ENCODE assay signal across 9 mouse cellular contexts in the genomic region with DNA sequence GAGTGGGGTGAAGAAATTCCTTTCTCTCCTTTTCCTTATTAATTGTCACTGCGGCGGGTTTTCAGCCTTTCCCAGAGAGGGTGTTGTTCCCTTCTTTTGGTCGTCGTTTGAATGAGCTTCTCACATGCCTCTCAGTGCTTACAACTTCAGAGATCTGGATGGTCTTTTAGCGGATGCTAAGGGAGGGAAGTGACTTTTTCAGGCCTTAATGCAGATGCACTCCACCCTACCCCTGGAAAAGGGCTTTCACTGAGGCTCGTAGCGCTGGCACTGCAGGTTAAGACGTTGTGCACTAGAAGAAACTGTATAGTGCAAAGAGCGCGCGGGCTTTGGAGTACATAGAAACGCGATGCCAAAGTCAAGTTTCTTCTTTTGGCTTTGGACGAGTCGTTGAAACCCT. TPM values are rescaled to one million over a fixed set of nuclear protein-coding genes. Genes with fewer than 3 reads are reported as not detected.
DNase-seq lines count a peak whose midpoint lies in the region; ATAC-seq lines count a peak whose summit lies in the region.
"Had no signal": no experiment of that assay in that cellular context is flagged by ENCODE, and none has a peak within 500 bp of the region (broad histone marks: within the 10 kb centered on the region; RNA-seq: fewer than 3 reads in every experiment).

No protein-coding gene starts in this region.

- WGBS in embryonic facial prominence, embryonic 14.5 days: under 1% methylated on average over 15 of the region's 15 CpGs
- WGBS in midbrain, embryonic 11.5 days: 4% methylated on average over 15 of the region's 15 CpGs

- 0 out of 2 replicates have a peak, but pooled peaks cover 9% of the 10 kb centered on the region for H3K9me3 ChIP-seq in embryonic facial prominence, embryonic 14.5 days (ENCODE audit: control insufficient read depth, low read length)
- H3K9me3 ChIP-seq in midbrain, embryonic 11.5 days (ENCODE audit: control insufficient read depth, low read length): no peaks in the 10 kb centered on the region

- peak overlapping the region; percentile 83 for H3K27ac ChIP-seq in embryonic facial prominence, embryonic 14.5 days (replicated peaks; ENCODE audit: low read depth, low read length)
- H3K27ac ChIP-seq in midbrain, embryonic 11.5 days (ENCODE audit: low read depth, low read length): peak overlapping the region; percentile 80

- H3K36me3 ChIP-seq in embryonic facial prominence, embryonic 14.5 days (ENCODE audit: control insufficient read depth, insufficient read depth, low read length): 0 out of 2 replicates have a peak, but pooled peaks cover 8% of the 10 kb centered on the region
- no peaks in the 10 kb centered on the region for H3K36me3 ChIP-seq in midbrain, embryonic 11.5 days (ENCODE audit: control insufficient read depth, insufficient read depth, low read length)

- intact Hi-C loops in left cerebral cortex, postnatal 14 days (cut with DNase I): no loop called here

- H3K4me3 ChIP-seq in embryonic facial prominence, embryonic 14.5 days (ENCODE audit: low read depth, low read length): peak overlapping the region; percentile 76
- H3K4me3 ChIP-seq in midbrain, embryonic 11.5 days (ENCODE audit: low read depth, low read length): peak overlapping the region; percentile 80

- no peak for ATAC-seq in embryonic facial prominence, embryonic 14.5 days (ENCODE audit: low read depth)
- ATAC-seq in midbrain, embryonic 11.5 days (ENCODE audit: low FRiP score): no peak

- peak overlapping the region; percentile 61 for H3K4me2 ChIP-seq in embryonic facial prominence, embryonic 14.5 days (ENCODE audit: low read depth, low read length)
- H3K4me2 ChIP-seq in midbrain, embryonic 11.5 days: peak overlapping the region; percentile 83

- H3K4me1 ChIP-seq in embryonic facial prominence, embryonic 14.5 days (ENCODE audit: control insufficient read depth, insufficient read depth, low read length): peaks cover 12% of the 10 kb centered on the region
- peaks cover 13% of the 10 kb centered on the region for H3K4me1 ChIP-seq in midbrain, embryonic 11.5 days (ENCODE audit: control insufficient read depth, insufficient read depth, low read length)

- DNase-seq in left cerebral cortex, postnatal 14 days (ENCODE audit: low spot score in 2 of 2): peak; percentile 18 to 34
- no peak for DNase-seq in left cerebral cortex, adult 11 months (ENCODE audit: low spot score)
- peak; percentile 34 for DNase-seq in NIH3T3 (ENCODE audit: low read depth)
- peak; percentile 44 for DNase-seq in embryonic facial prominence, embryonic 14.5 days (ENCODE audit: low spot score)
- DNase-seq in kidney, adult 9 months: peak; percentile 22
- peak; percentile 94 for DNase-seq in midbrain, embryonic 11.5 days (ENCODE audit: low spot score, missing footprints)
- DNase-seq in testis, postnatal 14 days (ENCODE audit: low spot score): peak; percentile 16
- DNase-seq in gastrocnemius, postnatal 25 days: no peak

- H3K27me3 ChIP-seq in embryonic facial prominence, embryonic 14.5 days (replicated peaks; ENCODE audit: control insufficient read depth, insufficient read depth, low read length): no peaks in the 10 kb centered on the region
- H3K27me3 ChIP-seq in midbrain, embryonic 11.5 days (ENCODE audit: control insufficient read depth, insufficient read depth, low read length): no peaks in the 10 kb centered on the region

- peak overlapping the region; percentile 79 for H3K9ac ChIP-seq in embryonic facial prominence, embryonic 14.5 days (ENCODE audit: low read depth, low read length)
- H3K9ac ChIP-seq in midbrain, embryonic 11.5 days (ENCODE audit: low read length): peak overlapping the region; percentile 79

RNA-seq across cellular contexts. Expression of gene Selenoi, which starts 0.7 kb away (rescaled TPM):
- total RNA-seq in left cerebral cortex, postnatal 14 days (2021): 10 to 100 TPM; 47.6 to 56.7 TPM
- polyA plus RNA-seq in embryonic facial prominence, embryonic 14.5 days (2014; fragmentation: Nextera tagmentation; extraction: Ambion mirVana): 19.9 and 20.7 TPM in 2 replicates
- polyA plus RNA-seq in midbrain, embryonic 11.5 days (2014; fragmentation: Nextera tagmentation; extraction: Ambion mirVana): 21.8 and 22.0 TPM in 2 replicates
- 10 to 100 TPM; 10.3 to 13.0 TPM for total RNA-seq in gastrocnemius, postnatal 25 days (2021)

RNA-seq across cellular contexts. Expression of gene Adgrf3, which starts 27.5 kb away (rescaled TPM):
- total RNA-seq in left cerebral cortex, postnatal 14 days (2021): not detected
- polyA plus RNA-seq in embryonic facial prominence, embryonic 14.5 days (2014; fragmentation: Nextera tagmentation; extraction: Ambion mirVana): 0.10 TPM in 1 of 2 replicates, not detected in the other
- polyA plus RNA-seq in midbrain, embryonic 11.5 days (2014; fragmentation: Nextera tagmentation; extraction: Ambion mirVana): not detected in 2 replicates
- not detected for total RNA-seq in gastrocnemius, postnatal 25 days (2021)
- total RNA-seq: hematopoietic stem cell, adult 5-6 weeks had no signal

RNA-seq across cellular contexts. Expression of gene Drc1, which starts 48.1 kb away (rescaled TPM):
- 10 to 100 TPM; 14.9 to 18.2 TPM for total RNA-seq in left cerebral cortex, postnatal 14 days (2021)
- polyA plus RNA-seq in embryonic facial prominence, embryonic 14.5 days (2014; fragmentation: Nextera tagmentation; extraction: Ambion mirVana): 1.1 and 3.4 TPM in 2 replicates
- 0.68 and 0.73 TPM in 2 replicates for polyA plus RNA-seq in midbrain, embryonic 11.5 days (2014; fragmentation: Nextera tagmentation; extraction: Ambion mirVana)
- total RNA-seq in gastrocnemius, postnatal 25 days (2021): not detected
- total RNA-seq: hematopoietic stem cell, adult 5-6 weeks had no signal

Comparison
In these comparisons a context has a peak if more than half of its experiments do, and no peak if none do; other contexts are left out.
1. DNase-seq: peak in left cerebral cortex, postnatal 14 days (2 of 2), NIH3T3 (single experiment), embryonic facial prominence, embryonic 14.5 days (single experiment), kidney, adult 9 months (single experiment), midbrain, embryonic 11.5 days (single experiment) and testis, postnatal 14 days (single experiment); none in left cerebral cortex, adult 11 months (single experiment) and gastrocnemius, postnatal 25 days (single experiment).
2. RNA of gene Drc1, which starts 48.1 kb away (total RNA-seq): 14.9 to 18.2 TPM in left cerebral cortex, postnatal 14 days; not detected in gastrocnemius, postnatal 25 days; every median in the first group is over 10 times any median in the second.